In the genomic region with DNA sequence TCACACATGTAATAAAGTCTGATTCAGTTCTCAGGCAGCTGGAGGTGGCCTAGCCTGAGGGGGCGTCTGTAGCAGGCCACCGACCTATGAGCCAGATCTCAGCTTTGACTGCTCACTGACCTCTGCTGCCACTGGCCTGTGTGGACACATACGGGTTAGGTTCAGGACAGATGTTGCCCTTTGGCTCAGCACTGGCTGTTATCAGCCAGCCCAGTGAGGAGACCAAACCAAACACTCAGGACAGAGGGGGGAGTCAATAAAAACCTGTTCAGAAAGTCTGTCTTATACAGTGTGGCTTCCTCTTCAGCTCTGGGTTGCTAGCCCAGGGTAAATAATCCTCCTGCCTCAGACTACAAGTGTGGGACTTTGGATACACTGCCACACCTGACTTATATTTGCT, we compare ENCODE assay signal across 9 mouse cellular contexts. TPM values are rescaled to one million over a fixed set of nuclear protein-coding genes. Genes with fewer than 3 reads are reported as not detected.
DNase-seq lines count a peak whose midpoint lies in the region; ATAC-seq and TF ChIP-seq lines count a peak whose summit lies in the region.
"Had no signal": no experiment of that assay in that cellular context is flagged by ENCODE, and none has a peak within 500 bp of the region (broad histone marks: within the 10 kb centered on the region; RNA-seq: fewer than 3 reads in every experiment).

No protein-coding gene starts in this region.

- peak; percentile 33 for DNase-seq in hindbrain, embryonic 10.5 days (ENCODE audit: low spot score)
- DNase-seq in Patski (ENCODE audit: low read depth, low spot score) = no peak
- no peak for DNase-seq in intestine, embryonic 14.5 days (ENCODE audit: low spot score)
- DNase-seq in liver, postnatal 0 days = peak; percentile 67
- no peak for DNase-seq in layer of hippocampus, postnatal 14 days (ENCODE audit: low spot score in 2 of 2)
- no peak for DNase-seq in cerebellum, adult 8-10 months
- no peak for DNase-seq in hindbrain, embryonic 11.5 days (ENCODE audit: low spot score)

- H3K9me3 ChIP-seq in hindbrain, embryonic 10.5 days = no peaks in the 10 kb centered on the region
- H3K9me3 ChIP-seq in hindbrain, embryonic 12.5 days (replicated peaks) = no peaks in the 10 kb centered on the region
- no peaks in the 10 kb centered on the region for H3K9me3 ChIP-seq in intestine, embryonic 14.5 days (ENCODE audit: control insufficient read depth, low read length)
- no peaks in the 10 kb centered on the region for H3K9me3 ChIP-seq in liver, postnatal 0 days (ENCODE audit: low read length)
- no peaks in the 10 kb centered on the region for H3K9me3 ChIP-seq in hindbrain, embryonic 11.5 days (ENCODE audit: control insufficient read depth, low read length)

- TF ChIP-seq CTCF in Patski (IDR thresholded peaks at IDR 0.05) = no peak
- no peak for TF ChIP-seq CTCF in liver, postnatal 0 days (IDR thresholded peaks at IDR 0.05; ENCODE audit: low read depth)

- peaks cover 43% of the 10 kb centered on the region for H3K4me1 ChIP-seq in hindbrain, embryonic 10.5 days (replicated peaks)
- H3K4me1 ChIP-seq in hindbrain, embryonic 12.5 days = peaks cover 13% of the 10 kb centered on the region
- H3K4me1 ChIP-seq in intestine, embryonic 14.5 days (replicated peaks; ENCODE audit: control insufficient read depth, insufficient read depth, low read length) = peaks cover 20% of the 10 kb centered on the region
- peaks cover 41% of the 10 kb centered on the region for H3K4me1 ChIP-seq in liver, postnatal 0 days (ENCODE audit: insufficient read depth)
- no peaks in the 10 kb centered on the region; the same call in 1 of the 2 replicates for H3K4me1 ChIP-seq in hindbrain, embryonic 11.5 days (replicated peaks; ENCODE audit: control insufficient read depth, insufficient read depth, low read length)

- TF ChIP-seq EP300 in liver, postnatal 0 days (IDR thresholded peaks at IDR 0.05; ENCODE audit: low read depth) = peak; percentile 23

- H3K4me2 ChIP-seq in hindbrain, embryonic 12.5 days (replicated peaks) = no peak overlapping the region
- no peak overlapping the region for H3K4me2 ChIP-seq in intestine, embryonic 14.5 days (ENCODE audit: low read length)
- peak overlapping the region; percentile 27; the same call in 1 of the 2 replicates for H3K4me2 ChIP-seq in liver, postnatal 0 days (ENCODE audit: low read depth, low read length)
- H3K4me2 ChIP-seq in hindbrain, embryonic 11.5 days (replicated peaks; ENCODE audit: low read depth, low read length) = no peak overlapping the region

- no peak overlapping the region for H3K4me3 ChIP-seq in hindbrain, embryonic 10.5 days
- no peak overlapping the region for H3K4me3 ChIP-seq in hindbrain, embryonic 12.5 days
- no peak overlapping the region for H3K4me3 ChIP-seq in intestine, embryonic 14.5 days (ENCODE audit: low read depth, low read length)
- no peak overlapping the region for H3K4me3 ChIP-seq in liver, postnatal 0 days (ENCODE audit: low read depth, low read length)
- no peak overlapping the region for H3K4me3 ChIP-seq in hindbrain, embryonic 11.5 days (ENCODE audit: low read depth, low read length)

- no peak for ATAC-seq in hindbrain, embryonic 12.5 days (ENCODE audit: low FRiP score)
- peak; percentile 34 for ATAC-seq in Patski
- peak; percentile 17; the same call in 1 of the 2 replicates for ATAC-seq in intestine, embryonic 14.5 days (replicated peaks; ENCODE audit: low FRiP score, low TSS enrichment, low read depth)
- peak; percentile 91 for ATAC-seq in liver, postnatal 0 days
- ATAC-seq in hindbrain, embryonic 11.5 days (ENCODE audit: low FRiP score) = no peak

- H3K27me3 ChIP-seq in hindbrain, embryonic 10.5 days (ENCODE audit: insufficient read depth, poor library complexity, severe bottlenecking) = no peaks in the 10 kb centered on the region
- no peaks in the 10 kb centered on the region for H3K27me3 ChIP-seq in hindbrain, embryonic 12.5 days
- H3K27me3 ChIP-seq in Patski = no peaks in the 10 kb centered on the region
- H3K27me3 ChIP-seq in intestine, embryonic 14.5 days (replicated peaks; ENCODE audit: control insufficient read depth, insufficient read depth, low read length) = no peaks in the 10 kb centered on the region
- H3K27me3 ChIP-seq in liver, postnatal 0 days (ENCODE audit: insufficient read depth, low read length) = no peaks in the 10 kb centered on the region
- H3K27me3 ChIP-seq in hindbrain, embryonic 11.5 days (ENCODE audit: control insufficient read depth, insufficient read depth, low read length) = no peaks in the 10 kb centered on the region

- in situ Hi-C loops in Patski (cut with MboI; ENCODE audit: low pct_unique_long_range_greater_than_20kb) = no loop called here

- peak overlapping the region; percentile 63 for H3K27ac ChIP-seq in hindbrain, embryonic 10.5 days
- H3K27ac ChIP-seq in hindbrain, embryonic 12.5 days = no peak overlapping the region
- peak overlapping the region; percentile 12; the same call in 1 of the 2 replicates for H3K27ac ChIP-seq in intestine, embryonic 14.5 days (ENCODE audit: low read depth)
- H3K27ac ChIP-seq in liver, postnatal 0 days (ENCODE audit: low read depth) = peak overlapping the region; percentile 88
- H3K27ac ChIP-seq in hindbrain, embryonic 11.5 days (ENCODE audit: low read depth, low read length) = no peak overlapping the region

- H3K36me3 ChIP-seq in hindbrain, embryonic 10.5 days = no peaks in the 10 kb centered on the region
- H3K36me3 ChIP-seq in hindbrain, embryonic 12.5 days = no peaks in the 10 kb centered on the region
- no peaks in the 10 kb centered on the region for H3K36me3 ChIP-seq in intestine, embryonic 14.5 days (ENCODE audit: control insufficient read depth, insufficient read depth, low read length)
- no peaks in the 10 kb centered on the region for H3K36me3 ChIP-seq in liver, postnatal 0 days (replicated peaks; ENCODE audit: insufficient read depth, low read length)
- no peaks in the 10 kb centered on the region for H3K36me3 ChIP-seq in hindbrain, embryonic 11.5 days (ENCODE audit: control insufficient read depth, insufficient read depth, low read length)

- WGBS in hindbrain, embryonic 10.5 days = 16% methylated on average over 3 of the region's 3 CpGs
- WGBS in hindbrain, embryonic 12.5 days = 19% methylated on average over 3 of the region's 3 CpGs
- WGBS in intestine, embryonic 14.5 days = 6% methylated on average over 3 of the region's 3 CpGs
- WGBS in liver, postnatal 0 days (ENCODE audit: insufficient replicate concordance) = 22% methylated on average over 3 of the region's 3 CpGs
- 15% methylated on average over 3 of the region's 3 CpGs for WGBS in hindbrain, embryonic 11.5 days

- no peak overlapping the region for H3K9ac ChIP-seq in hindbrain, embryonic 12.5 days
- no peak overlapping the region for H3K9ac ChIP-seq in intestine, embryonic 14.5 days (ENCODE audit: low read length)
- no peak overlapping the region; the same call in 1 of the 2 replicates for H3K9ac ChIP-seq in liver, postnatal 0 days (replicated peaks)
- no peak overlapping the region for H3K9ac ChIP-seq in hindbrain, embryonic 11.5 days (ENCODE audit: low read depth, low read length)

- CTCF ChIA-PET in Patski (lab: Charles Lee) = no interaction called here

- POLR2A ChIA-PET in Patski (lab: Charles Lee) = no interaction called here

RNA-seq across cellular contexts. Expression of gene Sp1, which starts 10.9 kb away (rescaled TPM):
- 6.1 and 9.3 TPM in 2 replicates for polyA plus RNA-seq in hindbrain, embryonic 10.5 days (2016; fragmentation: Nextera tagmentation; extraction: Ambion mirVana)
- 9.1 and 9.3 TPM in 2 replicates for polyA plus RNA-seq in hindbrain, embryonic 12.5 days (2016; fragmentation: Nextera tagmentation; extraction: Ambion mirVana)
- 30.6 TPM for polyA plus RNA-seq in Patski (2021)
- 14.4 and 15.8 TPM in 2 replicates for polyA plus RNA-seq in intestine, embryonic 14.5 days (2014; fragmentation: Nextera tagmentation; extraction: Ambion mirVana)
- polyA plus RNA-seq in liver, postnatal 0 days (2015; fragmentation: Nextera tagmentation; extraction: Ambion mirVana) = 2.8 and 2.9 TPM in 2 replicates
- total RNA-seq in layer of hippocampus, postnatal 14 days (2021) = 10 to 100 TPM; 22.9 to 28.3 TPM
- polyA plus RNA-seq in hindbrain, embryonic 11.5 days (2014; fragmentation: Nextera tagmentation; extraction: Ambion mirVana) = 10.5 and 11.5 TPM in 2 replicates

RNA-seq across cellular contexts. Expression of gene Sp7, which starts 28.1 kb away (rescaled TPM):
- polyA plus RNA-seq in hindbrain, embryonic 10.5 days (2016; fragmentation: Nextera tagmentation; extraction: Ambion mirVana) = 1.0 and 1.2 TPM in 2 replicates
- polyA plus RNA-seq in hindbrain, embryonic 12.5 days (2016; fragmentation: Nextera tagmentation; extraction: Ambion mirVana) = 1.9 and 2.1 TPM in 2 replicates
- polyA plus RNA-seq in Patski (2021) = not detected
- 1.2 and 1.3 TPM in 2 replicates for polyA plus RNA-seq in intestine, embryonic 14.5 days (2014; fragmentation: Nextera tagmentation; extraction: Ambion mirVana)
- not detected in 2 replicates for polyA plus RNA-seq in liver, postnatal 0 days (2015; fragmentation: Nextera tagmentation; extraction: Ambion mirVana)
- total RNA-seq in layer of hippocampus, postnatal 14 days (2021) = under 1 TPM; 0.69 to 0.90 TPM
- polyA plus RNA-seq in hindbrain, embryonic 11.5 days (2014; fragmentation: Nextera tagmentation; extraction: Ambion mirVana) = 0.73 and 0.99 TPM in 2 replicates
- total RNA-seq: heart, postnatal 10 days had no signal

RNA-seq across cellular contexts. Expression of gene Aaas, which starts 44.5 kb away (rescaled TPM):
- polyA plus RNA-seq in hindbrain, embryonic 10.5 days (2016; fragmentation: Nextera tagmentation; extraction: Ambion mirVana) = 102 and 122 TPM in 2 replicates
- polyA plus RNA-seq in hindbrain, embryonic 12.5 days (2016; fragmentation: Nextera tagmentation; extraction: Ambion mirVana) = 54.6 and 60.9 TPM in 2 replicates
- polyA plus RNA-seq in Patski (2021) = 43.3 TPM
- 64.1 and 71.2 TPM in 2 replicates for polyA plus RNA-seq in intestine, embryonic 14.5 days (2014; fragmentation: Nextera tagmentation; extraction: Ambion mirVana)
- polyA plus RNA-seq in liver, postnatal 0 days (2015; fragmentation: Nextera tagmentation; extraction: Ambion mirVana) = 15.6 and 18.8 TPM in 2 replicates
- 10 to 100 TPM; 25.5 to 27.7 TPM for total RNA-seq in layer of hippocampus, postnatal 14 days (2021)
- polyA plus RNA-seq in hindbrain, embryonic 11.5 days (2014; fragmentation: Nextera tagmentation; extraction: Ambion mirVana) = 65.9 and 76.2 TPM in 2 replicates

RNA-seq across cellular contexts. Expression of gene Amhr2, which starts 50.1 kb away (rescaled TPM):
- polyA plus RNA-seq in hindbrain, embryonic 10.5 days (2016; fragmentation: Nextera tagmentation; extraction: Ambion mirVana) = 0.17 and 0.18 TPM in 2 replicates
- 0.23 TPM in 1 of 2 replicates, not detected in the other for polyA plus RNA-seq in hindbrain, embryonic 12.5 days (2016; fragmentation: Nextera tagmentation; extraction: Ambion mirVana)
- not detected for polyA plus RNA-seq in Patski (2021)
- polyA plus RNA-seq in intestine, embryonic 14.5 days (2014; fragmentation: Nextera tagmentation; extraction: Ambion mirVana) = 0.81 and 0.97 TPM in 2 replicates
- polyA plus RNA-seq in liver, postnatal 0 days (2015; fragmentation: Nextera tagmentation; extraction: Ambion mirVana) = 0.36 and 0.60 TPM in 2 replicates
- under 1 TPM; 0.52 to 0.71 TPM for total RNA-seq in layer of hippocampus, postnatal 14 days (2021)
- polyA plus RNA-seq in hindbrain, embryonic 11.5 days (2014; fragmentation: Nextera tagmentation; extraction: Ambion mirVana) = 0.28 and 0.46 TPM in 2 replicates

Comparison
In these comparisons a context has a peak if more than half of its experiments do, and no peak if none do; other contexts are left out.
1. DNase-seq: peak in hindbrain, embryonic 10.5 days (single experiment) and liver, postnatal 0 days (single experiment); none in Patski (single experiment), intestine, embryonic 14.5 days (single experiment), layer of hippocampus, postnatal 14 days (0 of 2), cerebellum, adult 8-10 months (single experiment) and hindbrain, embryonic 11.5 days (single experiment).
2. H3K27ac ChIP-seq: peak in hindbrain, embryonic 10.5 days (single experiment), intestine, embryonic 14.5 days (single experiment) and liver, postnatal 0 days (single experiment); none in hindbrain, embryonic 12.5 days (single experiment) and hindbrain, embryonic 11.5 days (single experiment).
3. ATAC-seq: peak in Patski (single experiment), intestine, embryonic 14.5 days (single experiment) and liver, postnatal 0 days (single experiment); none in hindbrain, embryonic 12.5 days (single experiment) and hindbrain, embryonic 11.5 days (single experiment).